Mouse (Mus musculus) lung, embryonic 14.5 days (tissue): ENCODE measurements around the gene Kctd13. TPM values are rescaled to one million over a fixed set of nuclear protein-coding genes. Genes with fewer than 3 reads are reported as not detected.
A peak's percentile ranks its signal among the peaks of the same experiment; 100 is the strongest.

Experiments used
- ATAC-seq: fragments of 200-750 bp; cut with Nextera tagmentation; 2 replicates; pipeline ENCODE4 v1.8.0; 2017; ENCODE audit warnings: mild to moderate bottlenecking, moderate TSS enrichment, moderate library complexity; ENCODE audit not compliant: insufficient read depth
- DNase-seq: peaks from one replicate; pipeline ENCODE4 v3.0.0-alpha.2; 2015
- H3K27ac ChIP-seq: fragments of 300-500 bp; sonication (generic); 2 replicates; pipeline ENCODE4 v1.5.1; 2014; ENCODE audit warnings: low read depth, mild to moderate bottlenecking, moderate library complexity
- H3K27me3 ChIP-seq: fragments of 300-500 bp; sonication (generic); 2 replicates; pipeline ENCODE4 v1.6.1; 2014; ENCODE audit warnings: low read length, control low read depth; ENCODE audit not compliant: insufficient read depth
- H3K36me3 ChIP-seq: fragments of 300-500 bp; sonication (generic); 2 replicates; pipeline ENCODE4 v1.6.1; 2014; ENCODE audit warnings: control low read depth; ENCODE audit not compliant: insufficient read depth
- H3K4me1 ChIP-seq: fragments of 300-500 bp; sonication (generic); 2 replicates; pipeline ENCODE4 v1.6.1; 2014; ENCODE audit warnings: antibody characterized with exemption, control low read depth; ENCODE audit not compliant: insufficient read depth
- H3K4me2 ChIP-seq: fragments of 300-500 bp; sonication (generic); 2 replicates; pipeline ENCODE4 v1.6.1; 2014; ENCODE audit warnings: mild to moderate bottlenecking
- H3K4me3 ChIP-seq: fragments of 300-500 bp; sonication (generic); 2 replicates; pipeline ENCODE4 v1.5.1; 2014; ENCODE audit warnings: low read depth, low read length
- H3K9ac ChIP-seq: fragments of 300-500 bp; sonication (generic); 2 replicates; pipeline ENCODE4 v1.6.1; 2014
- H3K9me3 ChIP-seq: fragments of 300-500 bp; sonication (generic); 2 replicates; pipeline ENCODE4 v1.6.1; 2016; ENCODE audit warnings: low read depth, low read length, control low read depth
- CTCF ChIP-seq: IDR thresholded peaks from 2 replicates; pipeline ENCODE4 v1.5.1; 2016; ENCODE audit warnings: antibody characterized with exemption, low read depth
- WGBS: fragments of 180-500 bp; shearing (Covaris S2); extraction: QIAGEN DNeasy Blood & Tissue Kit; methylation state at CpG from one replicate; pipeline ENCODE4 v1.1.7; 2014; 5-methylcytosine and 5-hydroxymethylcytosine counted together
- polyA plus RNA-seq: library from polyadenylated mRNA; unstranded; fragments of >200 nt; fragmentation: Nextera tagmentation; extraction: Ambion mirVana; gene quantifications from 2 replicates; pipeline ENCODE4 v1.2.1, GENCODE M21; 2014

Kctd13 gene
- polyA plus RNA-seq, 1 experiment from 2014 or later = 15.7 TPM

GRCm38 (mm10) chr7:126963548-126964286, 35.0 kb downstream of the Kctd13 start:
- WGBS = 23% methylated on average over 19 of the region's 19 CpGs
- no peak overlapping the region for H3K4me2 ChIP-seq
- no peaks in the 10 kb centered on the region for H3K36me3 ChIP-seq
- H3K4me1 ChIP-seq = no peaks in the 10 kb centered on the region
- no peak for ATAC-seq
- no peak overlapping the region for H3K9ac ChIP-seq
- no peak overlapping the region for H3K4me3 ChIP-seq
- no peak overlapping the region for H3K27ac ChIP-seq
- H3K27me3 ChIP-seq = peaks cover 22% of the 10 kb centered on the region
- peak; percentile 59 for DNase-seq
- H3K9me3 ChIP-seq = no peaks in the 10 kb centered on the region
- peak; percentile 71 for TF ChIP-seq CTCF

- TF ChIP-seq CTCF = no peak
- peak; percentile 30 for DNase-seq
- peaks cover 22% of the 10 kb centered on the region for H3K27me3 ChIP-seq
- no peaks in the 10 kb centered on the region for H3K9me3 ChIP-seq
- no peak overlapping the region for H3K27ac ChIP-seq
- no peak for ATAC-seq
- H3K4me2 ChIP-seq = no peak overlapping the region
- no peaks in the 10 kb centered on the region for H3K4me1 ChIP-seq
- H3K9ac ChIP-seq = no peak overlapping the region
- H3K36me3 ChIP-seq = no peaks in the 10 kb centered on the region
- H3K4me3 ChIP-seq = no peak overlapping the region
- WGBS = 48% methylated on average over 3 of the region's 3 CpGs
Observed at GRCm38 (mm10) chr7:126965568-126965967, 36.9 kb downstream of the Kctd13 start.

- no peak for ATAC-seq
- no peak overlapping the region for H3K27ac ChIP-seq
Observed at GRCm38 (mm10) chr7:126967361-126967760, 38.7 kb downstream of the Kctd13 start.

GRCm38 (mm10) chr7:126975493-126975892, 46.8 kb downstream of the Kctd13 start:
- Histone ChIP-seq H3K4me1 (no peaks in the 10 kb centered on the region), H3K27me3 (no peaks in the 10 kb centered on the region), H3K4me3 (peak overlapping the region; percentile 94), H3K27ac (peak overlapping the region; percentile 32; the same call in 1 of the 2 replicates), H3K9me3 (no peaks in the 10 kb centered on the region), H3K36me3 (peaks cover 26% of the 10 kb centered on the region), H3K4me2 (peak overlapping the region; percentile 67), H3K9ac (peak overlapping the region; percentile 97)
- no peak for ATAC-seq
- TF ChIP-seq CTCF = no peak
- peak; percentile 5 for DNase-seq
- 11% methylated on average over 8 of the region's 8 CpGs for WGBS

More at GRCm38 (mm10) chr7:126967361-126967760, 38.7 kb downstream of the Kctd13 start:
- H3K27me3 ChIP-seq = peaks cover 18% of the 10 kb centered on the region
- 65% methylated on average over 6 of the region's 6 CpGs for WGBS
- no peak overlapping the region for H3K4me3 ChIP-seq
- H3K9me3 ChIP-seq = no peaks in the 10 kb centered on the region
- no peak for DNase-seq
- H3K4me1 ChIP-seq = no peaks in the 10 kb centered on the region
- no peak for TF ChIP-seq CTCF
- H3K36me3 ChIP-seq = no peaks in the 10 kb centered on the region
- H3K9ac ChIP-seq = no peak overlapping the region
- no peak overlapping the region for H3K4me2 ChIP-seq

- no peak for TF ChIP-seq CTCF
- Histone ChIP-seq H3K27ac (peak within 1 kb of the TSS; percentile 97), H3K9me3 (no peaks in the 10 kb centered on the region), H3K36me3 (peaks cover 28% of the 10 kb centered on the region), H3K4me2 (peak within 1 kb of the TSS; percentile 67), H3K4me3 (peak within 1 kb of the TSS; percentile 94), H3K27me3 (no peaks in the 10 kb centered on the region), H3K4me1 (no peaks in the 10 kb centered on the region), H3K9ac (peak within 1 kb of the TSS; percentile 97)
- WGBS = 0% methylated on average over 1 of the region's 1 CpGs
- DNase-seq = no peak
- ATAC-seq = no peak
Observed at GRCm38 (mm10) chr7:126975893-126975949, 47.0 kb downstream of the Kctd13 start, which contains the start of gene Cdipt. Gene Cdipt, plus strand, starts transcription at chr7:126975914.

GRCm38 (mm10) chr7:126975950-126976866, 47.5 kb downstream of the Kctd13 start, which contains the start of gene Cdiptos:
Gene Cdiptos, minus strand, starts transcription at chr7:126976098.
- Histone ChIP-seq H3K9me3 (no peaks in the 10 kb centered on the region), H3K4me1 (no peaks in the 10 kb centered on the region), H3K4me2 (peak within 1 kb of the TSS; percentile 67), H3K27ac (peak within 1 kb of the TSS; percentile 97), H3K4me3 (peak within 1 kb of the TSS; percentile 94), H3K27me3 (no peaks in the 10 kb centered on the region), H3K36me3 (peaks cover 28% of the 10 kb centered on the region), H3K9ac (peak within 1 kb of the TSS; percentile 97)
- DNase-seq = peak; percentile 98
- peak; percentile 98 for ATAC-seq
- peak; percentile 98 for TF ChIP-seq CTCF
- WGBS = under 1% methylated on average over 55 of the region's 55 CpGs

- ATAC-seq = peak; percentile 1; the same call in 1 of the 2 replicates
- Histone ChIP-seq H3K27me3 (no peaks in the 10 kb centered on the region), H3K4me1 (no peaks in the 10 kb centered on the region), H3K36me3 (peaks cover 28% of the 10 kb centered on the region), H3K4me2 (peak overlapping the region; percentile 67), H3K9me3 (no peaks in the 10 kb centered on the region), H3K4me3 (peak overlapping the region; percentile 94), H3K27ac (no peak overlapping the region), H3K9ac (peak overlapping the region; percentile 97)
- no peak for TF ChIP-seq CTCF
- WGBS = 20% methylated on average over 14 of the region's 14 CpGs
- DNase-seq = no peak
Observed at GRCm38 (mm10) chr7:126976878-126977459, 48.3 kb downstream of the Kctd13 start.
